Mouse (Mus musculus) effector memory CD4-positive, alpha-beta T cell, adult 7 months (primary cell): Measurements from ENCODE around the gene Hsp90ab1. TPM values are rescaled to one million over a fixed set of nuclear protein-coding genes. Genes with fewer than 3 reads are reported as not detected.

Experiments
- polyA plus RNA-seq: library from polyadenylated mRNA; unstranded; fragments of 100-300 nt; shearing (Covaris generic); gene quantifications from one replicate; pipeline ENCODE4 v1.2.1, GENCODE M21; 2017

Gene Hsp90ab1
- 1,673 TPM for polyA plus RNA-seq

GRCm38 (mm10) chr17:45573087-45573779, at the start of gene Hsp90ab1:
Gene Hsp90ab1 (minus strand): TSS chr17:45573271.

GRCm38 (mm10) chr17:45601877-45602304, 28.8 kb upstream of the Hsp90ab1 start, which contains the start of gene Mymx:
Gene Mymx (minus strand): TSS chr17:45602102.

GRCm38 (mm10) chr17:45599446-45600242, 26.6 kb upstream of the Hsp90ab1 start, which contains the start of gene Slc29a1:
Gene Slc29a1 (minus strand): TSS chr17:45599606.

GRCm38 (mm10) chr17:45563655-45564530, 9.2 kb downstream of the Hsp90ab1 start, which contains the start of gene Slc35b2:
Gene Slc35b2 (plus strand): TSS chr17:45563874.

GRCm38 (mm10) chr17:45555452-45556106, 17.5 kb downstream of the Hsp90ab1 start, which contains the start of gene Nfkbie:
Gene Nfkbie (plus strand): TSS chr17:45555703.

GRCm38 (mm10) chr17:45549617-45550181, 23.4 kb downstream of the Hsp90ab1 start, which contains the start of gene Tmem151b:
Gene Tmem151b (minus strand): TSS chr17:45549677.

GRCm38 (mm10) chr17:45523263-45523662, 49.8 kb downstream of the Hsp90ab1 start, which contains the start of gene Tcte1:
Gene Tcte1 (plus strand): TSS chr17:45523434.

Other genes with a start within 250 kb of the Hsp90ab1 start
- gene Cdc5l, start 139.5 kb downstream of the Hsp90ab1 start, polyA plus RNA-seq, result 72.2 TPM
- gene Spats1, start 97.9 kb downstream of the Hsp90ab1 start, polyA plus RNA-seq, result 0.63 TPM
- gene Aars2, start 66.4 kb downstream of the Hsp90ab1 start, polyA plus RNA-seq, result 10.4 TPM
- gene Tcte1, start 49.8 kb downstream of the Hsp90ab1 start, polyA plus RNA-seq, result not detected
- gene Tmem151b, start 23.6 kb downstream of the Hsp90ab1 start, polyA plus RNA-seq, result 0.23 TPM
- 166 TPM for gene Nfkbie, start 17.6 kb downstream of the Hsp90ab1 start, polyA plus RNA-seq
- 55.5 TPM for gene Slc35b2, start 9.4 kb downstream of the Hsp90ab1 start, polyA plus RNA-seq
- 43.1 TPM for gene Slc29a1, start 26.3 kb upstream of the Hsp90ab1 start, polyA plus RNA-seq
- not detected for gene Mymx, start 28.8 kb upstream of the Hsp90ab1 start, polyA plus RNA-seq
- gene Capn11, start 86.1 kb upstream of the Hsp90ab1 start, polyA plus RNA-seq, result 0.80 TPM
- 37.2 TPM for gene Mrpl14, start 113.1 kb upstream of the Hsp90ab1 start, polyA plus RNA-seq
- gene Tmem63b, start 113.6 kb upstream of the Hsp90ab1 start, polyA plus RNA-seq, result 13.8 TPM
- gene 1600014C23Rik, start 160.6 kb upstream of the Hsp90ab1 start, polyA plus RNA-seq, result not detected